Mouse (Mus musculus) T-helper 2 cell (primary cell): ENCODE measurements around the gene Atp6v1e1.

Experiments
- in situ Hi-C: fragments of 300-600 bp; cut with MboI, MseI; formaldehyde crosslinking; loops from one replicate; pipeline ENCODE4 v1.15.1; 2025; ENCODE audit warnings: high pct_unique_total_duplicates

The Atp6v1e1 gene

DNA sequence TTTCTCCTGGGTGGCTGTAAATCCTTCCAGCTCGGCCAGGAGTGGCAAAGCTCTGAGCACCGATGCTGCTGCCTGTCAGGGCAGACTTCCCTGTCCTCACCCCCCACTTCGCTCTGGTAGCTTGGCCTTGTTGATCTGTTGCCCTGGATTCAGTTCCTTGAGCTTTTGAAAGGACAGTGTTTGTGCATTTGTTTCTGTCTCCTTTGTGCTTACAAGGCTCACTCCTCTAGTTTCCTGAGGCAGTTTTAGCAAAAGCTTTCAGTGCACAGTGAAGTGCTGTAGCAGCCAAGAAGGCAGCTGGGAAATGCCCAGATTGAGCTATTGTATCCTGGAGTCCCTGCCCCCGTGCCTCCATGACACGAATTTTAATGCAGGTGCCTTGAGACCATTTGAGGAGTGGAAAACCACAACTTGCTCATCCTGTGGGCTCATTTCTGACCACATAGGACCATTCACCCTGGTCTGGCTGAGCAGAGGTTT is 49.4 kb downstream of the Atp6v1e1 start, which contains the start of gene Slc25a18:
Gene Slc25a18, plus strand, starts transcription at position 430 of the 480 bp plus-strand sequence.
- in situ Hi-C loops, result no loop called here

DNA sequence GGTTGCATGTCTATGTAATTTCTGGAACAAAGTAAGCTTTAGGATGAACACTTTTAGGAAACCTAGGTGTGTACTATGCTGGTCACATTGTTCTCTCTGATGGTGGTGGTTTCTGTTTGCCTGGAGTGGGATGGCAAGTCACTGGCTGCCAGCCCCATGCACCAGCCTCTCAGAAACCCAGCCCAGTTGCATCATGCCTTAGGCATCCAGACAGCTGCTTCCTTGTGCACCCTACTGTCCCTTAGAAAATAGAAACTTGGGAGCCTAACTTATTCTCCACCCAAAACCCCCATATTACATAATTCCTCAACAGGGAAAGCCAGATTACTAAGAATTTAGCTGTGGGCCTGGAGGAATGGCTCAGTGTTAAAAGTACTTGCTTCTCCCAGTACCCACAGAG is 50.6 kb downstream of the Atp6v1e1 start:
- in situ Hi-C loops, result no loop called here

DNA sequence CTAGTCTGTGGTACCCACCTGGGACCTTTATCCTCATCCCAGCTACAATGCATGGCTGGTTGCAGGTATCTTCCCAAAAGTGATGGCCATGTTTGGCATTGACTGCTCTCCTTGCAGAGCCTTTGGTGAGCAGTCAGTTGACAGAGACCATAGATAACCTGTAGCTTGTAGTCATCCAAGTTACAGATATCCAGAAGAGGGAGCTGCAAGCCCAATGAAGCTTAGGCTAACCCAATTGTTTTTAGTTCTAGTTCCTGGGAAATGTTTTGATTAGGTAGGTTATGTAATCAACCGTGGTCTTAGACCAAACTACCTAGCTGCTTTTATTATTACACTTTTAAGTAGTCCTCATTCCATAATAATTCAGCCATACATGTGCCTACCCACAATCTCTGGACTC is 51.2 kb downstream of the Atp6v1e1 start:
- in situ Hi-C loops, result no loop called here

DNA sequence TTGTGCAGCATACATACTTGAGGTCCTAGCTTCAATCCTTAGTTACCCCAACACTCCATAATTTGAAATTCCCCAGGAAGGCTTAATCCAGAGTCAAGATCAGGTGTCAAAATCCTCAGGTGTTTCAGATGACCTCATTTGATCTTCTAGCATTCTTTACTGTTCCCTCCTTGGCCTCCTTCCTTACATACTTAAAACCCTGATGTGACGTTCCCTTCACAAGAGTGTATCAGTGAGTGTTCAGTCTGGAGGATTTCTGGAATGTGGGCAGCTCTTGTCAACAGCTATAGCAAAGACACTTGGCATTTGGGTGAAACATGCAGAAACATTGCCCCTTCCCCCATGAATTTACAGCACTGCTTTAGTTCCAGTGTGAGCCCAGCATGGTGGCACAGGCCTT is 52.6 kb downstream of the Atp6v1e1 start:
- in situ Hi-C loops, result no loop called here

DNA sequence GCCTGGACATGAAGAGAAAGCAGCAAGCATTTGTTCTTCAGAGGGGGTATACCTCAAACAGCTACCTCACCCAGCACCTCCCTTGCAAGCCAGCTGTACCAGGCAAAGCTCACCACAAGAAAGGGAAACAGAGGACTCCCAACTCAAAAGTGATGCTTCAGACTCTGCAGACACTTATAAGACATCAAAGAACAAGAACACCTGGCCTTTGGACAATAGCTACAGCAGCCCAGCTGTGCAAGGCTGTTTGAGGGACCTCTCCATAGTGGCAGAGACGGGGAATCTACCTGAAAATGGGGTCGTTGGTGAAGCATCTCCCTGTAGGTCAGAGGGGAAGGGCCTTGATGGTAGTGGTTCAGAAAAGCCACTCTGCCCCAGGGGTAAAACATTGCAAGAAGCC is 61.4 kb downstream of the Atp6v1e1 start:
- in situ Hi-C loops, result no loop called here

DNA sequence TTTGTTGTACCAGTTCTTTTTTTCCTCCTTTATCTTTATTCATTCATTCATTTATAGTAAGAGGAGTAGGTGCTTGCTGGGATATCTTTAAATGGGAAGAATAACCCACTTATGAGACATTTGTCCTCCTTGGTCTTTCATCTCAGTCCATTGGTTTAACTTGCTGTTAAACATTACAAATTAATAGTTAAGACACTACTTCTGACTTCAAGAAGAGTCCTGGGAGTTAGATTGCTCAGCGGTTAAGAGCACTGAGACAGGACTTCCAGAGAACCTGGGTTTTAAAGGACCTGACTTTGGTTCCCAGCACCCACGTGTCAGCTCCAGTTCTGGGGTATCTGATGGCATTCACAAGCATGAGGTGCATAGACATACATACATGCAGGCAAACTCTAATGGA is 76.2 kb downstream of the Atp6v1e1 start:
- in situ Hi-C loops, result no loop called here
